Mouse (Mus musculus): Measurements from ENCODE around the gene Slc38a10. TPM values are rescaled to one million over a fixed set of nuclear protein-coding genes. Genes with fewer than 3 reads are reported as not detected.

Gene Slc38a10
- polyA plus RNA-seq (2014; fragmentation: Nextera tagmentation; extraction: Ambion mirVana) = 77.1 and 78.0 TPM in 2 replicates

- peak; percentile 99 for DNase-seq (ENCODE audit: low spot score)
Observed at GRCm38 (mm10) chr11:120151113-120151494, at the start of gene Slc38a10. Gene Slc38a10 (minus strand): TSS chr11:120151346.

DNA sequence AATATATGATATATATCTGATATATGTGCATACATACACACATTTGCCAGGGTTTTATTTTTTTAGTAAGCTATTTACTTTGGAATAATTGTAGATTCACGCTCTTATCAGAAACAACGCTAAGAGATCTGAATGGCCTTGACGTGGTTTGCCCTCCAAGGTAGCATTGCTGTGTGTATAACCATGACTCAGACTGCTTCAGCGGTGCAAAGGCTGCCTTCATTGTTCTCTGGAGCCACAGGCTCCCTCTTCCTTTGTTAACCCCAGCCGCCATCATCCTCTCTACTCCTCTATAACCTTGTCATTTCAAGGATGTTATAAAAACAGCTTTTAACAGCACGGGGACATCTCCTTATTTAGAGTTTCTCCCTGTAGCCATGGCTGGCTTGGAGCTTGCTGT is 49.5 kb upstream of the Slc38a10 start:
- Histone ChIP-seq H3K9ac (ENCODE audit: low read length) (no peak overlapping the region), H3K27me3 (replicated peaks; ENCODE audit: control insufficient read depth, insufficient read depth, low read length) (no peaks in the 10 kb centered on the region), H3K4me3 (ENCODE audit: low read depth, low read length) (no peak overlapping the region), H3K4me1 (replicated peaks; ENCODE audit: control insufficient read depth, insufficient read depth, low read length) (peaks cover 18% of the 10 kb centered on the region; the same call in 1 of the 2 replicates), H3K4me2 (ENCODE audit: low read length) (no peak overlapping the region), H3K36me3 (ENCODE audit: control insufficient read depth, insufficient read depth, low read length) (no peaks in the 10 kb centered on the region), H3K27ac (ENCODE audit: low read depth) (no peak overlapping the region), H3K9me3 (ENCODE audit: control insufficient read depth, low read length) (no peaks in the 10 kb centered on the region)
- no peak for ATAC-seq (replicated peaks; ENCODE audit: low FRiP score, low TSS enrichment, low read depth)
- DNase-seq (ENCODE audit: low spot score) = no peak
- WGBS = 73% methylated on average over 6 of the region's 6 CpGs

More at GRCm38 (mm10) chr11:120151113-120151494, at the start of gene Slc38a10:
- H3K4me2 ChIP-seq (ENCODE audit: low read length) = peak within 1 kb of the TSS; percentile 47
- peak within 1 kb of the TSS; percentile 73 for H3K27ac ChIP-seq (ENCODE audit: low read depth)
- peak within 1 kb of the TSS; percentile 91 for H3K4me3 ChIP-seq (ENCODE audit: low read depth, low read length)
- peak; percentile 94 for ATAC-seq (replicated peaks; ENCODE audit: low FRiP score, low TSS enrichment, low read depth)
- peaks cover 12% of the 10 kb centered on the region; the same call in 1 of the 2 replicates for H3K36me3 ChIP-seq (ENCODE audit: control insufficient read depth, insufficient read depth, low read length)
- no peaks in the 10 kb centered on the region for H3K27me3 ChIP-seq (replicated peaks; ENCODE audit: control insufficient read depth, insufficient read depth, low read length)
- peaks cover 11% of the 10 kb centered on the region for H3K4me1 ChIP-seq (replicated peaks; ENCODE audit: control insufficient read depth, insufficient read depth, low read length)
- 0% methylated on average over 28 of the region's 28 CpGs for WGBS
- H3K9ac ChIP-seq (ENCODE audit: low read length) = peak within 1 kb of the TSS; percentile 84
- H3K9me3 ChIP-seq (ENCODE audit: control insufficient read depth, low read length) = no peaks in the 10 kb centered on the region

DNA sequence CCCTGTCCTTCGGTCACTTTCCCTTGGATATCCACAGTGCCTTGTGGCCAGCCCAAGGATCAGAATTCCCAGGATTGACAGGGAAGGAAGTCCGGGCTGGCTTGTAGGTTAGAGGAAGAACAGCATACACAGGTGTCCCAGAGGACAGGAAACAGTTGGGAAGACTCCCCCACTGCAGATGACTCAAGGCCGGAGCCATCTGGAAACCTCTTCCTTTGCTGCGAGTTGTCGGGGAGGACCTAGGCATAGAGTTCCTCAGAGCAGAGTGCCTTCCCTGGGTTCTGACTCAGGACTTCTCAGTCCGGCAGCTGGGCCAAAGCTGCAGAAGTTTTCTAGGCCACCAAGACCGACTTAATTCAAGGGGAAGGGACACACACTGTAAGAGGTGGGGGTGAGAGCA is 48.6 kb upstream of the Slc38a10 start:
- DNase-seq (ENCODE audit: low spot score) (no peak), ATAC-seq (replicated peaks; ENCODE audit: low FRiP score, low TSS enrichment, low read depth) (0 out of 2 replicates have a peak, but pooled peaks have one; percentile 23)
- WGBS = 52% methylated on average over 7 of the region's 7 CpGs
- no peak overlapping the region for H3K4me3 ChIP-seq (ENCODE audit: low read depth, low read length)
- H3K36me3 ChIP-seq (ENCODE audit: control insufficient read depth, insufficient read depth, low read length) = no peaks in the 10 kb centered on the region
- no peak overlapping the region for H3K4me2 ChIP-seq (ENCODE audit: low read length)
- no peak overlapping the region for H3K9ac ChIP-seq (ENCODE audit: low read length)
- H3K27ac ChIP-seq (ENCODE audit: low read depth) = peak overlapping the region; percentile 9; the same call in 1 of the 2 replicates
- no peaks in the 10 kb centered on the region for H3K9me3 ChIP-seq (ENCODE audit: control insufficient read depth, low read length)
- peaks cover 18% of the 10 kb centered on the region; the same call in 1 of the 2 replicates for H3K4me1 ChIP-seq (replicated peaks; ENCODE audit: control insufficient read depth, insufficient read depth, low read length)
- H3K27me3 ChIP-seq (replicated peaks; ENCODE audit: control insufficient read depth, insufficient read depth, low read length) = no peaks in the 10 kb centered on the region

GRCm38 (mm10) chr11:120198831-120199230 is 47.7 kb upstream of the Slc38a10 start:
- H3K27ac ChIP-seq (ENCODE audit: low read depth) = no peak overlapping the region
- H3K9ac ChIP-seq (ENCODE audit: low read length) = no peak overlapping the region
- peaks cover 18% of the 10 kb centered on the region; the same call in 1 of the 2 replicates for H3K4me1 ChIP-seq (replicated peaks; ENCODE audit: control insufficient read depth, insufficient read depth, low read length)
- H3K27me3 ChIP-seq (replicated peaks; ENCODE audit: control insufficient read depth, insufficient read depth, low read length) = no peaks in the 10 kb centered on the region
- H3K4me2 ChIP-seq (ENCODE audit: low read length) = no peak overlapping the region
- no peak overlapping the region for H3K4me3 ChIP-seq (ENCODE audit: low read depth, low read length)
- no peaks in the 10 kb centered on the region for H3K9me3 ChIP-seq (ENCODE audit: control insufficient read depth, low read length)
- ATAC-seq (replicated peaks; ENCODE audit: low FRiP score, low TSS enrichment, low read depth) (no peak), DNase-seq (ENCODE audit: low spot score) (no peak)
- no peaks in the 10 kb centered on the region for H3K36me3 ChIP-seq (ENCODE audit: control insufficient read depth, insufficient read depth, low read length)
- WGBS = 19% methylated on average over 13 of the region's 13 CpGs

- Histone ChIP-seq H3K4me3 (ENCODE audit: low read depth, low read length) (peak overlapping the region; percentile 83), H3K9me3 (ENCODE audit: control insufficient read depth, low read length) (no peaks in the 10 kb centered on the region), H3K27ac (ENCODE audit: low read depth) (peak overlapping the region; percentile 82; the same call in 1 of the 2 replicates), H3K4me2 (ENCODE audit: low read length) (peak overlapping the region; percentile 97), H3K27me3 (replicated peaks; ENCODE audit: control insufficient read depth, insufficient read depth, low read length) (no peaks in the 10 kb centered on the region), H3K4me1 (replicated peaks; ENCODE audit: control insufficient read depth, insufficient read depth, low read length) (peaks cover 17% of the 10 kb centered on the region), H3K9ac (ENCODE audit: low read length) (peak overlapping the region; percentile 48), H3K36me3 (ENCODE audit: control insufficient read depth, insufficient read depth, low read length) (0 out of 2 replicates have a peak, but pooled peaks cover 6% of the 10 kb centered on the region)
- DNase-seq (ENCODE audit: low spot score) = peak; percentile 69
- 0 out of 2 replicates have a peak, but pooled peaks have one; percentile 4 for ATAC-seq (replicated peaks; ENCODE audit: low FRiP score, low TSS enrichment, low read depth)
- WGBS = 35% methylated on average over 14 of the region's 14 CpGs
Observed at GRCm38 (mm10) chr11:120190526-120191412, 39.6 kb upstream of the Slc38a10 start.

GRCm38 (mm10) chr11:120189459-120190312 is 38.5 kb upstream of the Slc38a10 start:
- H3K9ac ChIP-seq (ENCODE audit: low read length) = peak overlapping the region; percentile 91
- H3K4me1 ChIP-seq (replicated peaks; ENCODE audit: control insufficient read depth, insufficient read depth, low read length) = peaks cover 28% of the 10 kb centered on the region
- H3K4me2 ChIP-seq (ENCODE audit: low read length) = peak overlapping the region; percentile 97
- WGBS = under 1% methylated on average over 54 of the region's 68 CpGs
- DNase-seq (ENCODE audit: low spot score) (peak; percentile 95), ATAC-seq (replicated peaks; ENCODE audit: low FRiP score, low TSS enrichment, low read depth) (peak; percentile 86)
- H3K9me3 ChIP-seq (ENCODE audit: control insufficient read depth, low read length) = no peaks in the 10 kb centered on the region
- peak overlapping the region; percentile 83 for H3K4me3 ChIP-seq (ENCODE audit: low read depth, low read length)
- H3K36me3 ChIP-seq (ENCODE audit: control insufficient read depth, insufficient read depth, low read length) = 0 out of 2 replicates have a peak, but pooled peaks cover 6% of the 10 kb centered on the region
- no peaks in the 10 kb centered on the region for H3K27me3 ChIP-seq (replicated peaks; ENCODE audit: control insufficient read depth, insufficient read depth, low read length)
- H3K27ac ChIP-seq (ENCODE audit: low read depth) = peak overlapping the region; percentile 97

GRCm38 (mm10) chr11:120188481-120189441 is 37.6 kb upstream of the Slc38a10 start:
- H3K9ac ChIP-seq (ENCODE audit: low read length) = peak overlapping the region; percentile 91
- no peaks in the 10 kb centered on the region for H3K27me3 ChIP-seq (replicated peaks; ENCODE audit: control insufficient read depth, insufficient read depth, low read length)
- H3K9me3 ChIP-seq (ENCODE audit: control insufficient read depth, low read length) = no peaks in the 10 kb centered on the region
- DNase-seq (ENCODE audit: low spot score) (peak; percentile 86), ATAC-seq (replicated peaks; ENCODE audit: low FRiP score, low TSS enrichment, low read depth) (peak; percentile 2; the same call in 1 of the 2 replicates)
- under 1% methylated on average over 41 of the region's 41 CpGs for WGBS
- H3K4me3 ChIP-seq (ENCODE audit: low read depth, low read length) = peak overlapping the region; percentile 83
- peak overlapping the region; percentile 97 for H3K27ac ChIP-seq (ENCODE audit: low read depth)
- H3K4me1 ChIP-seq (replicated peaks; ENCODE audit: control insufficient read depth, insufficient read depth, low read length) = peaks cover 37% of the 10 kb centered on the region
- H3K4me2 ChIP-seq (ENCODE audit: low read length) = peak overlapping the region; percentile 97
- H3K36me3 ChIP-seq (ENCODE audit: control insufficient read depth, insufficient read depth, low read length) = 0 out of 2 replicates have a peak, but pooled peaks cover 6% of the 10 kb centered on the region

All from intestine, embryonic 14.5 days (tissue).